Mouse (Mus musculus): ENCODE data around the gene Pes1. TPM values are rescaled to one million over a fixed set of nuclear protein-coding genes. Genes with fewer than 3 reads are reported as not detected.
A peak's percentile ranks its signal among the peaks of the same experiment; 100 is the strongest.
"Not testable (repeated sequence)": the region's sequence is repeated elsewhere in the genome, so short reads cannot be mapped to it uniquely, and the experiment has no call there.

Gene Pes1
- polyA plus RNA-seq, 1 experiment from 2014 or later = 105 TPM

DNA sequence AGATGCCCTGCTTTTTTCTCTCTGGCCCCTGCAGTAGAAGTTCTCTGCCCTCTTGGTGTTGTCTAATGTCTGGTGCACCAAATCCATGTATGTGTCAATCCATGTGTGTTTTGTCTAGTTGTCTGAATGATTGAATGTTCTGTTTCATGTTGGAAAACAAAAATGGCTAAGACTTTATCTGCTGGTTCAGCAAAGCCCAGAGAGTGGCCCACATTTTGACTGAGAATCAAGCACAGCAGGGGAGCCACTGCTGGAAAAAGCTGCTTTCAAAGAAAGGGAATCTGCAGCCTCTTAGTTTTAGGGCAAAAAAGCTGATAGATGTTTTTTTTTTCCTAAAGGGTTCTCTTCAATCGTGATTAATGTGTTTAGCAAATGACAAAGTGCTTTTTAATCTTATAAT is 17.4 kb upstream of the Pes1 start:
- no peak overlapping the region for H3K27ac ChIP-seq (ENCODE audit: low read depth, low read length)
- WGBS = 15% methylated on average over 1 of the region's 1 CpGs
- no peak for ATAC-seq (replicated peaks; ENCODE audit: low FRiP score)
- H3K4me1 ChIP-seq (replicated peaks; ENCODE audit: control insufficient read depth, insufficient read depth, low read length) = no peaks in the 10 kb centered on the region
- no peak for DNase-seq (ENCODE audit: low spot score)
- H3K4me2 ChIP-seq = no peak overlapping the region
- H3K9ac ChIP-seq (ENCODE audit: low read depth, low read length) = no peak overlapping the region
- H3K27me3 ChIP-seq (replicated peaks; ENCODE audit: control insufficient read depth, insufficient read depth, low read length) = no peaks in the 10 kb centered on the region
- H3K4me3 ChIP-seq (ENCODE audit: low read depth, low read length) = no peak overlapping the region
- no peaks in the 10 kb centered on the region for H3K36me3 ChIP-seq (ENCODE audit: control insufficient read depth, insufficient read depth, low read length)
- H3K9me3 ChIP-seq (ENCODE audit: control insufficient read depth, low read length) = no peaks in the 10 kb centered on the region

DNA sequence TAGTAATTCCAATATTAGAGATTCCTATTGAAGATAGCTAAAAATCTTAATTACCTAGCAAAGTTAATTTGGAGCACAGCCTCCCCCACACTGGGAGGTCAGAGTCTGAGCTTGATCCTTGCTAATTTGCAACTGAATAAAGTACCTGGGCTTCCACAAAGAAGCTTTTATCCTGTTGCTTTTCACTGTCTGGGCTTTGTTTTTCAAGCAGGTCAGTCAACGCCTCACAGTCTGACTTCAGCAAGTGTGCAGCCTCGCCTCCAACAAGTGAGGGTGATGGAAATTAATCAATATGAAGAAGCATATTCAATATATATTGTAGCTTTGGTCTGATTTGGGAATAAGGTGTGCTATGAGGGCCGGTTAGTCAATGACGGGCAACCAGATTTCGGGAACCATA is 8.9 kb upstream of the Pes1 start:
- not testable (repeated sequence) for H3K4me2 ChIP-seq; H3K36me3 ChIP-seq (ENCODE audit: control insufficient read depth, insufficient read depth, low read length); ATAC-seq (replicated peaks; ENCODE audit: low FRiP score); H3K4me1 ChIP-seq (replicated peaks; ENCODE audit: control insufficient read depth, insufficient read depth, low read length); H3K27me3 ChIP-seq (replicated peaks; ENCODE audit: control insufficient read depth, insufficient read depth, low read length); H3K27ac ChIP-seq (ENCODE audit: low read depth, low read length); H3K9ac ChIP-seq (ENCODE audit: low read depth, low read length); H3K4me3 ChIP-seq (ENCODE audit: low read depth, low read length); H3K9me3 ChIP-seq (ENCODE audit: control insufficient read depth, low read length); DNase-seq (ENCODE audit: low spot score)
- 78% methylated on average over 5 of the region's 5 CpGs for WGBS

DNA sequence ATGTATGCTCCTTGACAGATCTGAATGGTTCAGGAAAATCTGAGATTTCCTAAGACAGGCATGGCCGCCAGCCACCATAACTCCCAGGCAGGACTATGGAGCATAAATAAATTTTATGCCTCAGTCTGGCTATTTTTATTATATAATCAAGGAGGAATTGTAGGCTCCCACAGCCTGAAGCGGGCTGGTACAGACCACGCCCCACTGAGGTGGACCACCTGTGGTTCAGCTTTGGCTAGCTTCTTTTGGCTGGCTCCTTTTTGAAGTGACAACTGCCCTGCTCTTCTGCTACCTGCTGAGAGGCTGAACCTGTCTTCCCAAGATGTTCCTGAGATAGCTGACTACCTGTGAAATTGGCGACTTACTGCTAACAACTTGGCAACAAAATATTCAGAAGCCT is 8.4 kb upstream of the Pes1 start:
- not testable (repeated sequence) for H3K4me3 ChIP-seq (ENCODE audit: low read depth, low read length); H3K9me3 ChIP-seq (ENCODE audit: control insufficient read depth, low read length); H3K27ac ChIP-seq (ENCODE audit: low read depth, low read length); DNase-seq (ENCODE audit: low spot score); H3K27me3 ChIP-seq (replicated peaks; ENCODE audit: control insufficient read depth, insufficient read depth, low read length); ATAC-seq (replicated peaks; ENCODE audit: low FRiP score); H3K36me3 ChIP-seq (ENCODE audit: control insufficient read depth, insufficient read depth, low read length); H3K9ac ChIP-seq (ENCODE audit: low read depth, low read length); H3K4me2 ChIP-seq; H3K4me1 ChIP-seq (replicated peaks; ENCODE audit: control insufficient read depth, insufficient read depth, low read length)
- WGBS = 72% methylated on average over 4 of the region's 4 CpGs

DNA sequence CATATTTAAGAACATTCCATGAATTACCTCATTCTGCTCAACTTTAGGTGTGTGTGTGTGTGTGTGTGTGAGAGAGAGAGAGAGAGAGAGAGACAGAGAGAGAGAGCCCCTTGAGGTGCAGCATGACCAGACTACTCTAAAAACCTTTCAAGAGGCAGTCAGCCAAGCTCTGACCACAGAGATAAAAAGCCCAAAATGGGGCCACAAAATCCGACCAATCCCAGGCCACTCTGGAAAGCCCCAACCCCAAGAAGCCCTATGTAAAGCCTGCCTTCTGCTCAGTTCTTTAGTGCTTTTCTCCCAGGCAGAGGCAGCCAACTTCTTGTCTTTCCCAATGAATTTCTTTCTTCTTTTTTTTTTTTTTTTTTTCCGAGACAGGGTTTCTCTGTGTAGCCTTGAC is 2.9 kb upstream of the Pes1 start:
- no peaks in the 10 kb centered on the region for H3K27me3 ChIP-seq (replicated peaks; ENCODE audit: control insufficient read depth, insufficient read depth, low read length)
- DNase-seq (ENCODE audit: low spot score) (no peak), ATAC-seq (replicated peaks; ENCODE audit: low FRiP score) (no peak)
- 32% methylated on average over 2 of the region's 2 CpGs for WGBS
- no peak overlapping the region for H3K9ac ChIP-seq (ENCODE audit: low read depth, low read length)
- H3K4me3 ChIP-seq (ENCODE audit: low read depth, low read length) = no peak overlapping the region
- no peaks in the 10 kb centered on the region for H3K36me3 ChIP-seq (ENCODE audit: control insufficient read depth, insufficient read depth, low read length)
- H3K9me3 ChIP-seq (ENCODE audit: control insufficient read depth, low read length) = no peaks in the 10 kb centered on the region
- H3K27ac ChIP-seq (ENCODE audit: low read depth, low read length) = no peak overlapping the region
- no peak overlapping the region for H3K4me2 ChIP-seq
- H3K4me1 ChIP-seq (replicated peaks; ENCODE audit: control insufficient read depth, insufficient read depth, low read length) = peaks cover 8% of the 10 kb centered on the region

DNA sequence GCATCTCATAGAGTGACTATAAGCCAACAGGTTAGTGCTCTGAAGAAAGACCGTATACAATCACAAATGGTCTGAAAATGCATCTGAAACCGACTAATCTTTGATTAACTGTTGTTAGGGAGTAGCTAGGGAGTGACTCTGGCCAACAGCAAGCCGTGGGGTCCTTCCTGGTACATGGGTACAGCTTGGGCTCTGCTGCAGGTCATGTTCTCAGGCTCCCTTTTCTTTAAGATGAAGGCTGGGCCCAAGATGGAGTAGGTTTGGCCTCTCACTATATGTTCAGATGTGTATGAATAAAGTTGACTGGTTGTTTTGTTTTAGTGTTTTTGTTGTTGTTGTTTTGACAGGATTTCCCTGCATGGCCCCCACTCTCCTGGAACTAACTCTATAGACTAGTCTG is 2.0 kb upstream of the Pes1 start:
- no peaks in the 10 kb centered on the region for H3K9me3 ChIP-seq (ENCODE audit: control insufficient read depth, low read length)
- no peaks in the 10 kb centered on the region for H3K36me3 ChIP-seq (ENCODE audit: control insufficient read depth, insufficient read depth, low read length)
- WGBS = 77% methylated on average over 3 of the region's 3 CpGs
- DNase-seq (ENCODE audit: low spot score) (no peak), ATAC-seq (replicated peaks; ENCODE audit: low FRiP score) (no peak)
- H3K27ac ChIP-seq (ENCODE audit: low read depth, low read length) = no peak overlapping the region
- H3K9ac ChIP-seq (ENCODE audit: low read depth, low read length) = no peak overlapping the region
- peaks cover 12% of the 10 kb centered on the region for H3K4me1 ChIP-seq (replicated peaks; ENCODE audit: control insufficient read depth, insufficient read depth, low read length)
- no peaks in the 10 kb centered on the region for H3K27me3 ChIP-seq (replicated peaks; ENCODE audit: control insufficient read depth, insufficient read depth, low read length)
- H3K4me2 ChIP-seq = no peak overlapping the region
- H3K4me3 ChIP-seq (ENCODE audit: low read depth, low read length) = no peak overlapping the region

DNA sequence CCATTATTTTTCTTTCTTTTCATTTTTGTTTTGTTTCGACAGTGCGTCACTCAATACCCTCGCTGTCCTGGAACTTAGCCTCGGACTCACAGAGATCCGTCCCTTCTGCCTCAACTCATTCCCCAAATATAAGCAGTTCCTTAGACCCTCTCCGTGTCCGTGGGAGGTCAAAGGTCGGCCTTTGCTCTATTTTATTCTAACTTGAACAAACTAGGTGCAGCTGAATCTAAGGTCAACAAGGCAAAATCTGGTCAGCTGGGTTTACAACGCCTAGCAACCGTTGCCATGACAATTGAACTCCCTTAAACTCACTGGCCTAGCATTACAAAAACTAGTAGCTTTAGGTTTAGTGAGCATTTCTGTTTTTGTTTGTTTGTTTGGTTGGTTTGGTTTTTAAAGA is 620 bp upstream of the Pes1 start:
- Histone ChIP-seq H3K4me2 (peak overlapping the region; percentile 87), H3K9me3 (ENCODE audit: control insufficient read depth, low read length) (no peaks in the 10 kb centered on the region), H3K36me3 (ENCODE audit: control insufficient read depth, insufficient read depth, low read length) (peaks cover 3% of the 10 kb centered on the region; the same call in 1 of the 2 replicates), H3K27me3 (replicated peaks; ENCODE audit: control insufficient read depth, insufficient read depth, low read length) (no peaks in the 10 kb centered on the region), H3K4me1 (replicated peaks; ENCODE audit: control insufficient read depth, insufficient read depth, low read length) (peaks cover 12% of the 10 kb centered on the region), H3K27ac (ENCODE audit: low read depth, low read length) (peak overlapping the region; percentile 44; the same call in 1 of the 2 replicates), H3K9ac (ENCODE audit: low read depth, low read length) (peak overlapping the region; percentile 88), H3K4me3 (ENCODE audit: low read depth, low read length) (peak overlapping the region; percentile 81)
- no peak; the same call in 1 of the 2 replicates for ATAC-seq (replicated peaks; ENCODE audit: low FRiP score)
- 74% methylated on average over 10 of the region's 10 CpGs for WGBS
- no peak for DNase-seq (ENCODE audit: low spot score)

DNA sequence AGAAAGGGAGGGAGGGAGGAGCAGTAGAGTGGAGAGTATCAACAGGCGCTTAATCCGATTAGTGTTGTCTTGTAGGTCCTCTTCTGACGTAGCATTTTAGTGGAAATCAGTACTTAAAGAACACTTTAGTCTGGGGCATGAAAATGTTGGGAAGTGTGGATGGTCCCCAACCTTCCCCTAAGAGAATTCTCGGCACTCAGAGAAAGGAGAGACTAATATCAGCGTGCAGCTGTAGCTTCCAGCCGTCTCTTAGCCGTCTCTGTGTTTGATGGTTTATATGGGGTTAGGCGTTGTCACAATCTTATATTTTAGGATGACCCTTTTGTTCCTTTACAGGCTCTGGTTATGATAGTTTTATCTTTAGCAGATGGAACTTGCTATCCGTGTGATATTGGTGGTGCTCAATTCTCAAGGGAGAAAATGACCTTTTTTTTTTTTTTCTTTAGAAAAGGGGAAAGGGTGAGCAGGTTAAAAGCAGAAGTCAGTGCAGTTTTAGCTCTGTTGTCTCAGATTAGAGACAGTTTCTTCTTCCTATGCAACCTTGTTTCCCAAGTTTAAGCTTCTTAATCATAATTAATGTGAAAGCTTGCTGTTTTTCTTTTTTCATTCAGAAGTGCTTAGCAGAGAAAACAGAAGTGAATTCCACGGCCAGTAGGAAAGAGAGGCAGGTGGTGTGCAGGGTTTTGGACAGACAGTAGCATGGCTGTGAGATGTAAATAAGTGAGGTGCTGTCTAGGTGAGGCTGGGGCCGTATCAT is 819 bp downstream of the Pes1 start:
- 11% methylated on average over 11 of the region's 11 CpGs for WGBS
- H3K4me3 ChIP-seq (ENCODE audit: low read depth, low read length) = peak overlapping the region; percentile 81
- peaks cover 12% of the 10 kb centered on the region for H3K4me1 ChIP-seq (replicated peaks; ENCODE audit: control insufficient read depth, insufficient read depth, low read length)
- H3K36me3 ChIP-seq (ENCODE audit: control insufficient read depth, insufficient read depth, low read length) = peaks cover 6% of the 10 kb centered on the region; the same call in 1 of the 2 replicates
- peak overlapping the region; percentile 88 for H3K9ac ChIP-seq (ENCODE audit: low read depth, low read length)
- H3K4me2 ChIP-seq = peak overlapping the region; percentile 87
- H3K27ac ChIP-seq (ENCODE audit: low read depth, low read length) = peak overlapping the region; percentile 44
- no peak for DNase-seq (ENCODE audit: low spot score)
- H3K9me3 ChIP-seq (ENCODE audit: control insufficient read depth, low read length) = no peaks in the 10 kb centered on the region
- H3K27me3 ChIP-seq (replicated peaks; ENCODE audit: control insufficient read depth, insufficient read depth, low read length) = no peaks in the 10 kb centered on the region
- no peak; the same call in 1 of the 2 replicates for ATAC-seq (replicated peaks; ENCODE audit: low FRiP score)

DNA sequence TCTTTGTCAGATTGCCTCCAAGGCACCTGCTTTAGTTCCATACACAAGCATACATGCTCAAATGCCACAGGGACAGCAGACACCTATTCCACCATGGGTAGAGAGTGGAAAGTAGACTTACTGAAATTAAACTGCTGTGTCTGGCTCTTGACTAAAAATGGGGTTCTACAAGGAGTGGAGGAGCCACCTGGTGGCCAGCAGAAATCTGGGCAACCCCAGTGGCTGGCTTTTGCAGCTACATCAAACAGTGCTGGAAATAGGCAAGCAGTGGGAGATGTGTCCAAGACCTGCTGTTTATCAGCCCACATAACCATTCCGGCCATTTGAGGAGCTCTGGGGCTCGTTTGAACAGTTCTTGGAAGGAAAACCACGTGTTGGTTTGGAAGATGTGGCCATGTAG is 6.1 kb downstream of the Pes1 start:
- ATAC-seq (replicated peaks; ENCODE audit: low FRiP score) (no peak), DNase-seq (ENCODE audit: low spot score) (no peak)
- Histone ChIP-seq H3K9ac (ENCODE audit: low read depth, low read length) (no peak overlapping the region), H3K9me3 (ENCODE audit: control insufficient read depth, low read length) (no peaks in the 10 kb centered on the region), H3K36me3 (ENCODE audit: control insufficient read depth, insufficient read depth, low read length) (peaks cover 48% of the 10 kb centered on the region), H3K4me1 (replicated peaks; ENCODE audit: control insufficient read depth, insufficient read depth, low read length) (peaks cover 8% of the 10 kb centered on the region), H3K4me2 (no peak overlapping the region), H3K4me3 (ENCODE audit: low read depth, low read length) (no peak overlapping the region), H3K27me3 (replicated peaks; ENCODE audit: control insufficient read depth, insufficient read depth, low read length) (no peaks in the 10 kb centered on the region), H3K27ac (ENCODE audit: low read depth, low read length) (no peak overlapping the region)
- 76% methylated on average over 3 of the region's 3 CpGs for WGBS

DNA sequence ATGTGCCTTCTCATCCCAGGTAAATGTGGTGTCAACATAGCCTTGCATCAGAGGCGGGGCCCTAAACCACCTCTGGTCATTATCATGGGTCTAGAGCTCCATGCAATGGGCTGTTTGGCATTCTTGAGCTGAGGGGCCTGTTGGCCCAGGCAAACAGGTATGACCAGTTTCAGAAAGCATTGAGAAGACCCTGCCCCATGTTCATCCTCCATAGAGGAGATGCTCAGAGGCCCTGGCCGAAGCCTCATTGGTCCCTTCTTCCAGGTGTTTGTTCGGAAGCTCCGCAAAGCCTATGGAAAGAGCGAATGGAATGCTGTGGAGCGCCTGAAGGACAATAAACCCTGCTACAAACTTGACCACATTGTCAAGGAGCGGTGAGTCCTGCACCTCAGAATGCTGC is 6.6 kb downstream of the Pes1 start:
- no peak for DNase-seq (ENCODE audit: low spot score)
- H3K36me3 ChIP-seq (ENCODE audit: control insufficient read depth, insufficient read depth, low read length) = peaks cover 53% of the 10 kb centered on the region

More for the DNA sequence above, 6.6 kb downstream of the Pes1 start:
- Histone ChIP-seq H3K4me2 (no peak overlapping the region), H3K4me1 (replicated peaks; ENCODE audit: control insufficient read depth, insufficient read depth, low read length) (peaks cover 4% of the 10 kb centered on the region; the same call in 1 of the 2 replicates), H3K9ac (ENCODE audit: low read depth, low read length) (no peak overlapping the region), H3K27ac (ENCODE audit: low read depth, low read length) (no peak overlapping the region), H3K4me3 (ENCODE audit: low read depth, low read length) (no peak overlapping the region), H3K9me3 (ENCODE audit: control insufficient read depth, low read length) (no peaks in the 10 kb centered on the region), H3K27me3 (replicated peaks; ENCODE audit: control insufficient read depth, insufficient read depth, low read length) (no peaks in the 10 kb centered on the region)
- no peak for ATAC-seq (replicated peaks; ENCODE audit: low FRiP score)
- 95% methylated on average over 7 of the region's 7 CpGs for WGBS
